Mouse (Mus musculus): ENCODE measurements around the gene Stoml2.

DNA sequence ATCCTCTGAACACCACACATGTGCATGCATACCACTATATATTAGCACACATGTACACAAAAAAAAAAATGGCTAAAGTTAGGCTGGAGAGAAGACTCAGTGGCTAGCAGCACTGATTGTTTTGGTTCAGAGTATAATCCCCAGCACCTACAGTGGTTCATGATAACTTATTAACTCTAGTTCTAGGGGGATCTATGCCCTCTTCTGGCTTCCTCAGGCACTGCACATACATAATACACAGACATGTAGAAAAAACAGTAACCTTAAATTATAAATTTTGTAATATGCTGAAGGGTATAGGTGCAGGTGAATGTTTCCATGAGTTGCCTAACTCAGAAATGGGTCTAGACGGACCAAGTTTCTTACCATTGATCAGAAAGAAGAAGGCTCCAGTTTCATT is 43.2 kb downstream of the Stoml2 start:
- TF ChIP-seq CTCF (IDR thresholded peaks at IDR 0.05; ENCODE audit: low read depth, low read length) (no peak), POLR2A (IDR thresholded peaks at IDR 0.05; ENCODE audit: borderline replicate concordance, low read depth, low read length) (no peak)

All from bone marrow macrophage, adult 2 months (primary cell).